In the genomic region with DNA sequence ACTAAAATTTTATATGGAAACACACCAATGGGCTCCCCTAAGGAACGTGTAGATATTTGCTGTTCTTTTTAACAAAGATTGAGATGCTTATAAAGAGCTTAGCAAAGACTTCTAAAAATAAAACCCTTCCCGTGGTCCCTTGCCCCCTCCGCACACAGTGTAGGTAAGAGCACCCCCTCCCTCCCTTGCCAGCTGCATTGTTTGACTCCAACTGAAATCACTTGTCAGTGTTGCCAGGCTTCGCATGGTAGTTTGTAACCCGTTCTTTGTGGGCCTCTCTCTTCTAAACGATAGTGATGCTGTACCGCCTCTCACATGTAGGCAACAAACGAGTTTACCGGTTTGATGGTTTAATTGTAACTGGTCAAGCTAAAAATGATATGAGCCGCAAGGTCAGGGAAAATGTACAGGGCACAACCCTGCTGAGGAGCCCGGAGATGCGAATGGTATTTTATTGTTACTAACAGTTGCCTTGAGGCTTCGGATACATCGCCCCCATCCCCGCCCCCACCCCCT, we compare ENCODE assay signal across 8 mouse cellular contexts.
DNase-seq lines count a peak whose midpoint lies in the region; ATAC-seq lines count a peak whose summit lies in the region.
"Had no signal": no experiment of that assay in that cellular context is flagged by ENCODE, and none has a peak within 500 bp of the region (broad histone marks: within the 10 kb centered on the region; RNA-seq: fewer than 3 reads in every experiment).

No protein-coding gene starts in this region.

- H3K36me3 ChIP-seq in kidney, embryonic 16.5 days (ENCODE audit: insufficient read depth, low read length), result no peaks in the 10 kb centered on the region
- no peaks in the 10 kb centered on the region for H3K36me3 ChIP-seq in forebrain, embryonic 15.5 days
- H3K36me3 ChIP-seq in limb, embryonic 12.5 days, result no peaks in the 10 kb centered on the region
- H3K36me3 ChIP-seq in neural tube, embryonic 14.5 days (ENCODE audit: control insufficient read depth, insufficient read depth, low read length), result no peaks in the 10 kb centered on the region

- 23% methylated on average over 15 of the region's 15 CpGs for WGBS in kidney, embryonic 16.5 days
- 18% methylated on average over 15 of the region's 15 CpGs for WGBS in forebrain, embryonic 15.5 days
- 21% methylated on average over 15 of the region's 15 CpGs for WGBS in limb, embryonic 12.5 days
- 6% methylated on average over 15 of the region's 15 CpGs for WGBS in neural tube, embryonic 14.5 days

- no peak for DNase-seq in kidney, postnatal 36 days
- DNase-seq in natural killer cell, adult 2 months (ENCODE audit: low spot score in 2 of 2), result no peak
- DNase-seq in left cerebral cortex, adult 11 months (ENCODE audit: low spot score), result no peak

- no peaks in the 10 kb centered on the region for H3K9me3 ChIP-seq in kidney, embryonic 16.5 days (ENCODE audit: low read length)
- no peaks in the 10 kb centered on the region for H3K9me3 ChIP-seq in forebrain, embryonic 15.5 days
- H3K9me3 ChIP-seq in limb, embryonic 12.5 days, result no peaks in the 10 kb centered on the region
- no peaks in the 10 kb centered on the region for H3K9me3 ChIP-seq in neural tube, embryonic 14.5 days (ENCODE audit: control insufficient read depth, low read length)

- H3K27me3 ChIP-seq in kidney, embryonic 16.5 days (ENCODE audit: insufficient read depth, low read length), result no peaks in the 10 kb centered on the region
- H3K27me3 ChIP-seq in forebrain, embryonic 15.5 days, result no peaks in the 10 kb centered on the region
- H3K27me3 ChIP-seq in limb, embryonic 12.5 days, result peaks cover 20% of the 10 kb centered on the region
- H3K27me3 ChIP-seq in neural tube, embryonic 14.5 days (ENCODE audit: control insufficient read depth, insufficient read depth, low read length), result no peaks in the 10 kb centered on the region

- H3K9ac ChIP-seq in kidney, embryonic 16.5 days (replicated peaks; ENCODE audit: low read length), result no peak overlapping the region; the same call in 1 of the 2 replicates
- H3K9ac ChIP-seq in forebrain, embryonic 15.5 days (replicated peaks), result no peak overlapping the region
- H3K9ac ChIP-seq in limb, embryonic 12.5 days (replicated peaks), result no peak overlapping the region
- no peak overlapping the region for H3K9ac ChIP-seq in neural tube, embryonic 14.5 days (replicated peaks; ENCODE audit: low read depth, low read length)

- H3K4me2 ChIP-seq in kidney, embryonic 16.5 days (replicated peaks; ENCODE audit: low read depth, low read length), result peak overlapping the region; percentile 22
- H3K4me2 ChIP-seq in forebrain, embryonic 15.5 days (replicated peaks), result peak overlapping the region; percentile 29; the same call in 1 of the 2 replicates
- H3K4me2 ChIP-seq in limb, embryonic 12.5 days, result peak overlapping the region; percentile 42
- peak overlapping the region; percentile 32; the same call in 1 of the 2 replicates for H3K4me2 ChIP-seq in neural tube, embryonic 14.5 days (ENCODE audit: low read depth, low read length)
- H3K4me2 ChIP-seq: liver, embryonic 11.5 days had no signal

- H3K27ac ChIP-seq in kidney, embryonic 16.5 days (ENCODE audit: low read length), result peak overlapping the region; percentile 63; the same call in 1 of the 2 replicates
- H3K27ac ChIP-seq in forebrain, embryonic 15.5 days (replicated peaks), result no peak overlapping the region
- no peak overlapping the region for H3K27ac ChIP-seq in limb, embryonic 12.5 days
- H3K27ac ChIP-seq in neural tube, embryonic 14.5 days (ENCODE audit: low read depth, low read length), result peak overlapping the region; percentile 72

- no peak for ATAC-seq in kidney, embryonic 16.5 days (ENCODE audit: low FRiP score, low TSS enrichment)
- peak; percentile 37; the same call in 1 of the 2 replicates for ATAC-seq in forebrain, embryonic 15.5 days (replicated peaks)
- no peak for ATAC-seq in limb, embryonic 12.5 days (ENCODE audit: insufficient number of reproducible peaks, insufficient read depth, low FRiP score, low TSS enrichment, low read depth)
- ATAC-seq in neural tube, embryonic 14.5 days (ENCODE audit: low read depth), result peak; percentile 62; the same call in 1 of the 2 replicates

- peaks cover 19% of the 10 kb centered on the region for H3K4me1 ChIP-seq in kidney, embryonic 16.5 days (ENCODE audit: insufficient read depth, low read length)
- H3K4me1 ChIP-seq in forebrain, embryonic 15.5 days, result peaks cover 33% of the 10 kb centered on the region
- peaks cover 41% of the 10 kb centered on the region for H3K4me1 ChIP-seq in limb, embryonic 12.5 days (replicated peaks)
- peaks cover 39% of the 10 kb centered on the region for H3K4me1 ChIP-seq in neural tube, embryonic 14.5 days (ENCODE audit: control insufficient read depth, insufficient read depth, low read length)

- peak overlapping the region; percentile 15 for H3K4me3 ChIP-seq in kidney, embryonic 16.5 days (ENCODE audit: low read length)
- no peak overlapping the region for H3K4me3 ChIP-seq in forebrain, embryonic 15.5 days
- no peak overlapping the region for H3K4me3 ChIP-seq in limb, embryonic 12.5 days (replicated peaks)
- no peak overlapping the region for H3K4me3 ChIP-seq in neural tube, embryonic 14.5 days (ENCODE audit: low read depth, low read length)

Comparison
In these comparisons a context has a peak if more than half of its experiments do, and no peak if none do; other contexts are left out.
1. ATAC-seq: peak in forebrain, embryonic 15.5 days (single experiment) and neural tube, embryonic 14.5 days (single experiment); none in kidney, embryonic 16.5 days (single experiment) and limb, embryonic 12.5 days (single experiment).
2. H3K27ac ChIP-seq: peak in kidney, embryonic 16.5 days (single experiment) and neural tube, embryonic 14.5 days (single experiment); none in forebrain, embryonic 15.5 days (single experiment) and limb, embryonic 12.5 days (single experiment).
3. Peak in every context shown above with its lines, with median percentiles within 50 percentile points of each other: H3K4me2 ChIP-seq.